Mouse (Mus musculus) adrenal gland, adult 18-20 months (tissue): ENCODE data around the gene Tnfsf15. TPM values are rescaled to one million over a fixed set of nuclear protein-coding genes. Genes with fewer than 3 reads are reported as not detected.

Experiments
- DNase-seq, 2 experiments: peaks; one replicate each; pipeline ENCODE4 v3.0.0; 2021 to 2022; ENCODE audit warnings: low spot score in 2 of 2
- total RNA-seq, 2 experiments: library from RNA; stranded (reverse); gene quantifications; 1 replicate in 1 of 2; 2 replicates in 1 of 2; pipeline ENCODE4 v1.2.3; 2021

Tnfsf15 gene
- total RNA-seq, 2 experiments from 2014 or later, result 0.33 to 0.48 TPM

DNA sequence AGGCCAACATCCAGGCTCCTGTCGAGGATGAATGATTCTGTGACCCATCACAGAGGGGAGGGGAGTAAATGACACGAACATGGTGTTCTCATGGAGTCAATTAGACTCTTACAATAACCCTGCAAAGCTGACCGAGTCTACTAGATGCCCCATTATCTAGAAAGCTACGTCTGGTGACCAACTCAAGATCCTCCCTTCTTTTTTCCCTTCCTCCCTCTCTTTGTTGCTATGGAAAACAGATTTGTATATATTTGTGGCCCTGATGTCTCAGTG lies 59.7 kb downstream of the Tnfsf15 start:
- DNase-seq, result no peak

DNA sequence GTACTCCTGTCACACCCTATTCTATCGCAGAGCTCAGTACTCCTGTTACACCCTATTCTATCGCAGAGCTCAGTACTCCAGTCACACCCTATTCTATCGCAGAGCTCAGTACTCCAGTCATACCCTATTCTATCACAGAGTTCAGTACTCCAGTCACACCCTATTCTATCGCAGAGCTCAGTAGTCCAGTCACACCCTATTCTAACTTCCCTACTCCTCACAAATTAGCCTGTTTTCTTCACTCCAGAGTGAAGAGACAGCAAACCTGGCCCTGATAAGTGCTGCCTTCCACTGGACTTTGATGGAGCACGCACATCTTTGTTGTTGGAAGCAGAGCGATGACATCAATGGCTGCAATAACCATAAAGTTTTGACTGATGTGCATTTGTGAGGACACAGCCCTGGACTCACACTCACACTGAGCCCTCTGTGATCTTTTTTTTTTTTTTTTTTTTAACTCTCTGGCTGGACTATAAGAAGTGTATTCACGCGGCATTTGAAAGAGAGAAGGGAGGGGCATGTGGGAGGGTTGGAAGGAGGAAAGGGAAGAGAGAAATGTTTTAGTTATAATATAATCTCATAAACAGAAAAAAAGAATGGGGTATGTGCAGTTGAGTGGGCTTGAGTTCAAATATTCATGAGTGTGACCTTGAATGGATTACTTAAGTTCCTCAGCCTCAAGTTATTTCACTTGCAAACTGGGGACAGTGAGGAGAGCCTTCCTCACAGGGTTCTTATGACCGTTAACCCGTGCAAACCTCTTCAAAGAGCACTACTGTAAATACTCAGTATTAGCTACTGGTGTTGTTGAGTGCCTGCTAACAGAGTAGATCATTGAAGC lies 60.3 kb downstream of the Tnfsf15 start:
- DNase-seq, result no peak

DNA sequence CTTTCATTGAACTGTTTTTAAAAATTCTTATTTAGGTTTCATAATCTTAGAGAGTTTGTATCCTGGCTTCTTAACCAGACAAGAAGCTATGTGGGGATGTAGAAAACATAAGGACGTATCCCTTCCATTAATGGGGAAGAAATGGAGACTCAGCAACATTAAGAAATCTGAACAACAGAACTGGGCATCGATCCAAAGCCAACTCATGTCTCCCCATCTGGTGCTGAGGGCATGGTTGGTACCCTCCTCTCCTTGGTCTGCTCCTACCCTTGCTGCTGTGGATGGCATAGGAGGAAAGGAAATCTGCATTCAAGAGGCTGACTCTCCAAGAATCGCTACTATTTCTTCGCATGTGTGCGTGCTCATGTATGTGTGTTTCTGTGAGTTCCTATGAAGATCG lies 61.2 kb downstream of the Tnfsf15 start:
- DNase-seq, result no peak

DNA sequence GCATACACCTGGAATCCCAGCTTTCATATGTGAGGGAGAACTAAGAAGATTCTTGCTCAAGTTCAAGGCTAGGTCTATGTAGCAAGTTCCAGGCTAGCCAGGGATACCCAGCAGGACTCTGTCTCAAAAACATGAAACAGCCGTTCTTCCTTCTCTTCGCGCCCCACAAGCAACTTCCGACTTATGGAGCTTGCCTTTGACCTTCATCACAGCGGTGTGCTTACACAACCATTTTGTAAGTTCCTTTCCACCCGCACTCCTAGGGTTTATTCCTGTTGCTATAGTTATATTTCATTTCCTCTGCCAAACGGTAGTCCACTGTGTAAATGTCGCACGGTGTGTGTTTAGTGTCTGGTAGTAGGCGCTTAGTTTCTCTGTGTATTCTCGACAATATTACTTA lies 61.9 kb downstream of the Tnfsf15 start:
- no peak for DNase-seq

DNA sequence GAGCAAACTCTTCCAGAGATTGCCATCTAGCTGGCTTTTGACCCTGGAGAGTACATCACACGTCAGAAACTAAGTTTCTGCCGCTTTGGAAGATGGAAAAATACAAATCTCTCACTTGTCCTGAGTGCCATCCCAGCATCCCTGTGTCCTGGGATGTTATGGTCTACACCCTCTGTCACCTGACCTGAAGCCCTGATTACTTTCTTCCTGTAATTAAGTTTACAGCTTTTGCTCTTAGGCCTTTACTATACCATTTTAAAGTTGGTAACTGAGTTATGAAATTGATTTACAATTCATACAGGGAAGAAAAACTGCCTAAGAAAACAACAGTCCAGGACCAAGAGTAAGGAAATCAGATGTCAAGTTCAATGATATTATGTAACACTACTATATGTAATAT lies 62.5 kb downstream of the Tnfsf15 start:
- DNase-seq, result no peak

DNA sequence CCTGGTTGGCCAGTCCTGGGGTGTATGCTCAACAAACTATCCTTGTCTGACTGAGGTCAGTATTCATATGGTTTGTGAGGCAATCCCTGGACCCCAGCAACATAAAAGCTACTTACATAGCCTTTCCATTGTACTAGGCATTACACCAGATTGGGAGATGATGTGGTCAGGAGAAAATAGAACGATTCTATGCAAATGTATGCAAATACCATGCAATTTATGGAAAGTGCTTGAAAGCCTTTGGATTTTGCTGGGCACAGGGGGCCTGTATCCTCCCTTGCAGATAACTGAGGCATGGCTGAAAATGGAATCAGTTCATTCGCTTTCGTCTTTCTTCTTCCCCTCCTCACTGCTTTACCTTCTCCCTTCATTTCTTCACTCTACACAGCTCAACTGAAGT lies 63.4 kb downstream of the Tnfsf15 start:
- DNase-seq, result no peak

Other genes with a start within 250 kb of the Tnfsf15 start
- 10 to 100 TPM; 41.4 to 59.6 TPM for gene Whrn, start 249.1 kb downstream of the Tnfsf15 start, total RNA-seq
- gene Atp6v1g1, start 200.3 kb downstream of the Tnfsf15 start, total RNA-seq, result 100 to 1,000 TPM; 182 to 188 TPM
- 10 to 100 TPM in 1 of 2 experiments, 1 to 10 TPM in 1; 8.9 to 14.8 TPM for gene Tmem268, start 186.3 kb downstream of the Tnfsf15 start, total RNA-seq
- not detected for gene Gm11213, start 139.9 kb downstream of the Tnfsf15 start, total RNA-seq
- gene Tex48, start 122.7 kb downstream of the Tnfsf15 start, total RNA-seq, result not detected
- not detected for gene Gm11214, start 81.7 kb downstream of the Tnfsf15 start, total RNA-seq
- under 1 TPM in 1 of 2 experiments, not detected in 1; 0.07 TPM for gene Tnfsf8, start 116.2 kb upstream of the Tnfsf15 start, total RNA-seq